Mouse (Mus musculus): ENCODE results near the gene 4933430I17Rik. TPM values are rescaled to one million over a fixed set of nuclear protein-coding genes. Genes with fewer than 3 reads are reported as not detected.

4933430I17Rik gene
- polyA plus RNA-seq, 1 experiment = 9.8 TPM

- Histone ChIP-seq H3K36me3 (ENCODE audit: control insufficient read depth, insufficient read depth, low read length) (no peaks in the 10 kb centered on the region), H3K4me3 (ENCODE audit: control insufficient read depth, low read depth, low read length) (no peak overlapping the region), H3K27me3 (ENCODE audit: control insufficient read depth, insufficient read depth, low read length) (no peaks in the 10 kb centered on the region), H3K4me1 (ENCODE audit: control insufficient read depth, insufficient read depth, low read length) (no peaks in the 10 kb centered on the region), H3K27ac (ENCODE audit: control insufficient read depth, insufficient read depth, low read depth, low read length) (no peak overlapping the region)
- TF ChIP-seq CTCF (IDR thresholded peaks at IDR 0.05; ENCODE audit: control insufficient read depth, insufficient read depth, insufficient replicate concordance, low read depth, low read length) (no peak), POLR2A (IDR thresholded peaks at IDR 0.05; ENCODE audit: control insufficient read depth, low read depth, low read length) (no peak)
Observed at GRCm38 (mm10) chr4:62551966-62552365, 26.8 kb downstream of the 4933430I17Rik start.

DNA sequence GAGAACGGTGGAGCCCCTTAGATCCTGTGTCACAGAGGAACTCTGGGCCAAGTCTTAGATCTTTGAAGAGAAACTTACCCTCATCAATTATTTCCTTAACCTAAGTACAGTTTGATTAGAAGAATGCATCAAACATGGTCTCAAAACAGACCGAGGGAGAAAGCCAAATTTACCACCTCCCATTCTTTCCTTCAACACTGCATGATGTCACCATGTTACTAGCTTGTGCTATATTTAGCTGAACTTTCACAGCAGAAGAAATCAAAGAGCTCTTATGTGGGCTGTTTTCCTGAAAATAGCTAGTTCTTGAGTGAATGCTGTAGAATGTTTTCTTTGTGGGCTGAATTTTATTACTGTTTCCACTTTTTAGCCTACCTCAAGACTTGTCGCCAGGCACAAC lies 32.3 kb downstream of the 4933430I17Rik start:
- Histone ChIP-seq H3K36me3 (ENCODE audit: control insufficient read depth, insufficient read depth, low read length) (no peaks in the 10 kb centered on the region), H3K27me3 (ENCODE audit: control insufficient read depth, insufficient read depth, low read length) (no peaks in the 10 kb centered on the region), H3K27ac (ENCODE audit: control insufficient read depth, insufficient read depth, low read depth, low read length) (no peak overlapping the region), H3K4me1 (ENCODE audit: control insufficient read depth, insufficient read depth, low read length) (peaks cover 2% of the 10 kb centered on the region), H3K4me3 (ENCODE audit: control insufficient read depth, low read depth, low read length) (no peak overlapping the region)
- TF ChIP-seq CTCF (IDR thresholded peaks at IDR 0.05; ENCODE audit: control insufficient read depth, insufficient read depth, insufficient replicate concordance, low read depth, low read length) = no peak
- no peak for TF ChIP-seq POLR2A (IDR thresholded peaks at IDR 0.05; ENCODE audit: control insufficient read depth, low read depth, low read length)

- Histone ChIP-seq H3K27ac (ENCODE audit: control insufficient read depth, insufficient read depth, low read depth, low read length) (peak within 1 kb of the TSS; percentile 84), H3K36me3 (ENCODE audit: control insufficient read depth, insufficient read depth, low read length) (no peaks in the 10 kb centered on the region), H3K27me3 (ENCODE audit: control insufficient read depth, insufficient read depth, low read length) (no peaks in the 10 kb centered on the region), H3K4me3 (ENCODE audit: control insufficient read depth, low read depth, low read length) (peak within 1 kb of the TSS; percentile 73), H3K4me1 (ENCODE audit: control insufficient read depth, insufficient read depth, low read length) (peaks cover 4% of the 10 kb centered on the region)
- no peak for TF ChIP-seq CTCF (IDR thresholded peaks at IDR 0.05; ENCODE audit: control insufficient read depth, insufficient read depth, insufficient replicate concordance, low read depth, low read length)
- peak; percentile 59; the same call in 1 of the 2 replicates for TF ChIP-seq POLR2A (IDR thresholded peaks at IDR 0.05; ENCODE audit: control insufficient read depth, low read depth, low read length)
Observed at GRCm38 (mm10) chr4:62559797-62560329, 34.7 kb downstream of the 4933430I17Rik start, which contains the start of gene Rgs3. Gene Rgs3, plus strand, starts transcription at chr4:62559847.

DNA sequence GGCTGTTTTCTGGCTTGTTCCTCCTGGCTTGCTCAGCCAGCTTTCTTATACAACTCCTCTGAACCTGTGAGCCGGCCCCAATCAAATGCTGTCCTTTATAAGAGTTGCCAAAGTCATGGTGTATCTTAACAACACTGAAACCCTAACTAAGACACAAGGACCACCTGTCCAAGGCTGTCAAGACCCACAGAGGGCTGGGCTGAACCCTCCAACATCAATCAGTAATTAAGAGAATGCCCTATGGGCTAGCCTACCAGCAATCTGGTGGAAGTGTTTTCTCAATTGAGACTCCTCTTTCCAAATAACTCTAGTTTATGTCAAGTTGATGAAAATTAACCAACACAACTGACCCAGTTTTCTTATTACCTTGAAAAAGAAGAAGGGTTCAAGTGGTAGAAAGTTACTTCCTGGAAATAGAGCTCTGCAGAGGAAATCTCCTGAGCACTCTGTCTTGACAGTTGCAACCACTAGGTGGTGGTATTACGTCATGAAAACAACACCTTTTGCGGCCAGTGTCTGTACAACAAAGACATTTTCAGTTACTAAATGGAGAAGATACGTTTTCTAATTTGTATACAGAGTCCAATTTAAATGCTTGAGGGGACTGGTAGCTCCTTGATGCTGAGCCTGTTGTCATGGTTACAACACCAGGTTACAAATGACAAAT lies 35.9 kb downstream of the 4933430I17Rik start:
- Histone ChIP-seq H3K4me1 (ENCODE audit: control insufficient read depth, insufficient read depth, low read length) (peaks cover 7% of the 10 kb centered on the region), H3K27me3 (ENCODE audit: control insufficient read depth, insufficient read depth, low read length) (no peaks in the 10 kb centered on the region), H3K27ac (ENCODE audit: control insufficient read depth, insufficient read depth, low read depth, low read length) (no peak overlapping the region), H3K4me3 (ENCODE audit: control insufficient read depth, low read depth, low read length) (peak overlapping the region; percentile 23), H3K36me3 (ENCODE audit: control insufficient read depth, insufficient read depth, low read length) (no peaks in the 10 kb centered on the region)
- TF ChIP-seq POLR2A (IDR thresholded peaks at IDR 0.05; ENCODE audit: control insufficient read depth, low read depth, low read length) (no peak), CTCF (IDR thresholded peaks at IDR 0.05; ENCODE audit: control insufficient read depth, insufficient read depth, insufficient replicate concordance, low read depth, low read length) (no peak)

GRCm38 (mm10) chr4:62561630-62562001 lies 36.4 kb downstream of the 4933430I17Rik start:
- H3K36me3 ChIP-seq (ENCODE audit: control insufficient read depth, insufficient read depth, low read length) = no peaks in the 10 kb centered on the region
- TF ChIP-seq POLR2A (IDR thresholded peaks at IDR 0.05; ENCODE audit: control insufficient read depth, low read depth, low read length) (no peak), CTCF (IDR thresholded peaks at IDR 0.05; ENCODE audit: control insufficient read depth, insufficient read depth, insufficient replicate concordance, low read depth, low read length) (no peak)
- no peak overlapping the region for H3K4me3 ChIP-seq (ENCODE audit: control insufficient read depth, low read depth, low read length)
- H3K27ac ChIP-seq (ENCODE audit: control insufficient read depth, insufficient read depth, low read depth, low read length) = no peak overlapping the region
- H3K27me3 ChIP-seq (ENCODE audit: control insufficient read depth, insufficient read depth, low read length) = no peaks in the 10 kb centered on the region
- peaks cover 7% of the 10 kb centered on the region for H3K4me1 ChIP-seq (ENCODE audit: control insufficient read depth, insufficient read depth, low read length)

DNA sequence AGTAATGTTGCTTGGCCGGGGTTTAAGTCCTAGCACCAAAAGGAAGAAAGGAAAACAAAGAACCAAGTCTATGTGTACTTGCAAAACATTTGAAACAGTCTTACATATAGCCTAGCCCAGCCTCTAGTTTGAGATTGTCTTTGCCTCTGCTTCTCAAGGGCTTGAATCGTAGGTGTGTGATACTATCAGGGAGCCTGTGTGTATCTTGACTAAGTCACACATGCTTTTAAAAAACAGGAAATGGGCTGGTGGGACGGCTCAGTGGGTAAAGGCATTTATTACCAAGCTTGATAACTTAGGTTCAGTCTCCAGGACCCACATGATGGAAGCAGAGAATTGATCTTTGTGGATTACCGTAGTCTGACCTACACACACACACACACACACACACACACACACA lies 36.8 kb downstream of the 4933430I17Rik start:
- no peak for TF ChIP-seq POLR2A (IDR thresholded peaks at IDR 0.05; ENCODE audit: control insufficient read depth, low read depth, low read length)
- no peak for TF ChIP-seq CTCF (IDR thresholded peaks at IDR 0.05; ENCODE audit: control insufficient read depth, insufficient read depth, insufficient replicate concordance, low read depth, low read length)
- Histone ChIP-seq H3K27me3 (ENCODE audit: control insufficient read depth, insufficient read depth, low read length) (no peaks in the 10 kb centered on the region), H3K36me3 (ENCODE audit: control insufficient read depth, insufficient read depth, low read length) (no peaks in the 10 kb centered on the region), H3K4me3 (ENCODE audit: control insufficient read depth, low read depth, low read length) (no peak overlapping the region), H3K4me1 (ENCODE audit: control insufficient read depth, insufficient read depth, low read length) (peaks cover 7% of the 10 kb centered on the region), H3K27ac (ENCODE audit: control insufficient read depth, insufficient read depth, low read depth, low read length) (no peak overlapping the region)

GRCm38 (mm10) chr4:62566530-62566929 lies 41.4 kb downstream of the 4933430I17Rik start:
- H3K36me3 ChIP-seq (ENCODE audit: control insufficient read depth, insufficient read depth, low read length) = no peaks in the 10 kb centered on the region
- no peak overlapping the region for H3K27ac ChIP-seq (ENCODE audit: control insufficient read depth, insufficient read depth, low read depth, low read length)
- H3K27me3 ChIP-seq (ENCODE audit: control insufficient read depth, insufficient read depth, low read length) = no peaks in the 10 kb centered on the region
- H3K4me1 ChIP-seq (ENCODE audit: control insufficient read depth, insufficient read depth, low read length) = peaks cover 4% of the 10 kb centered on the region
- H3K4me3 ChIP-seq (ENCODE audit: control insufficient read depth, low read depth, low read length) = no peak overlapping the region
- TF ChIP-seq POLR2A (IDR thresholded peaks at IDR 0.05; ENCODE audit: control insufficient read depth, low read depth, low read length) = no peak
- TF ChIP-seq CTCF (IDR thresholded peaks at IDR 0.05; ENCODE audit: control insufficient read depth, insufficient read depth, insufficient replicate concordance, low read depth, low read length) = no peak
